Mouse (Mus musculus) erythroid progenitor cell, adult 5-6 weeks (primary cell): ENCODE measurements around the gene Vmn2r9. TPM values are rescaled to one million over a fixed set of nuclear protein-coding genes. Genes with fewer than 3 reads are reported as not detected.
"Not testable (repeated sequence)": the region's sequence is repeated elsewhere in the genome, so short reads cannot be mapped to it uniquely, and the experiment has no call there.

ENCODE experiments used
- ATAC-seq: replicated peaks from 2 replicates; pipeline ENCODE4 v1.8.0; 2016; ENCODE audit warnings: moderate number of reproducible peaks, mild to moderate bottlenecking, moderate TSS enrichment, inconsistent platforms; ENCODE audit not compliant: poor library complexity, low FRiP score, severe bottlenecking
- total RNA-seq, 2 experiments: library from RNA; stranded (forward) in 1 of 2; stranded (reverse) in 1 of 2; fragments of 150-400 nt in 1 of 2; fragments of 186-747, 209-891 nt in 1 of 2; gene quantifications; 2 replicates each; pipeline versions ENCODE4 v1.2.3 to v1.2.4; 2015 to 2017; ENCODE audit warnings: low replicate concordance in 2 of 2

Vmn2r9 gene
- total RNA-seq (2015; ENCODE audit: low replicate concordance) (not detected in 2 replicates), total RNA-seq (2017; ENCODE audit: low replicate concordance) (under 0.01 TPM in 1 of 2 replicates, not detected in the other)

GRCm38 (mm10) chr5:108852501-108852900 is at the start of gene Vmn2r9:
Vmn2r9 (minus strand) TSS chr5:108852601.
- not testable (repeated sequence) for ATAC-seq

- ATAC-seq: 0 out of 2 replicates have a peak, but pooled peaks have one; percentile 30
These were observed 14.3 kb upstream of the Vmn2r9 start for GRCm38 (mm10) chr5:108866746-108867145.

GRCm38 (mm10) chr5:108849466-108849865 is 2.9 kb downstream of the Vmn2r9 start:
- no peak for ATAC-seq

GRCm38 (mm10) chr5:108836156-108836555 is 16.2 kb downstream of the Vmn2r9 start:
- no peak for ATAC-seq

GRCm38 (mm10) chr5:108823276-108823675 is 29.1 kb downstream of the Vmn2r9 start:
- ATAC-seq: no peak

- not testable (repeated sequence) for ATAC-seq
These were observed 43.7 kb downstream of the Vmn2r9 start, which contains the start of gene Vmn2r8 for GRCm38 (mm10) chr5:108808750-108809149. Vmn2r8 (minus strand) TSS chr5:108808850.

GRCm38 (mm10) chr5:108803646-108804045 is 48.8 kb downstream of the Vmn2r9 start:
- no peak for ATAC-seq

- not testable (repeated sequence) for ATAC-seq
These were observed 57.1 kb downstream of the Vmn2r9 start, which contains the start of gene Tmed11 for GRCm38 (mm10) chr5:108795263-108795662. Tmed11 (minus strand) TSS chr5:108795363.

- ATAC-seq: not testable (repeated sequence)
These were observed 62.0 kb downstream of the Vmn2r9 start for GRCm38 (mm10) chr5:108790385-108790784.

Other genes with a start within 250 kb of the Vmn2r9 start
- gene Gak, start 222.8 kb downstream of the Vmn2r9 start, total RNA-seq (2015; ENCODE audit: low replicate concordance): 50.8 and 63.3 TPM in 2 replicates
- gene Gak, start 222.8 kb downstream of the Vmn2r9 start, total RNA-seq (2017; ENCODE audit: low replicate concordance): 61.4 and 69.4 TPM in 2 replicates
- 2.9 and 8.4 TPM in 2 replicates for gene Tmem175, start 222.8 kb downstream of the Vmn2r9 start, total RNA-seq (2015; ENCODE audit: low replicate concordance)
- gene Tmem175, start 222.8 kb downstream of the Vmn2r9 start, total RNA-seq (2017; ENCODE audit: low replicate concordance): 2.8 and 7.9 TPM in 2 replicates
- 2.5 and 5.8 TPM in 2 replicates for gene Idua, start 192.3 kb downstream of the Vmn2r9 start, total RNA-seq (2015; ENCODE audit: low replicate concordance)
- gene Idua, start 192.3 kb downstream of the Vmn2r9 start, total RNA-seq (2017; ENCODE audit: low replicate concordance): 2.2 TPM in 1 of 2 replicates, not detected in the other
- gene Dgkq, start 182.9 kb downstream of the Vmn2r9 start, total RNA-seq (2015; ENCODE audit: low replicate concordance): 4.2 TPM in 1 of 2 replicates, not detected in the other
- gene Dgkq, start 182.9 kb downstream of the Vmn2r9 start, total RNA-seq (2017; ENCODE audit: low replicate concordance): 4.9 and 5.5 TPM in 2 replicates
- gene Slc26a1, start 177.0 kb downstream of the Vmn2r9 start, total RNA-seq (2015; ENCODE audit: low replicate concordance): 3.6 and 4.6 TPM in 2 replicates
- 0.90 and 1.7 TPM in 2 replicates for gene Slc26a1, start 177.0 kb downstream of the Vmn2r9 start, total RNA-seq (2017; ENCODE audit: low replicate concordance)
- 22.2 and 28.8 TPM in 2 replicates for gene Fgfrl1, start 160.2 kb downstream of the Vmn2r9 start, total RNA-seq (2015; ENCODE audit: low replicate concordance)
- 21.5 and 23.2 TPM in 2 replicates for gene Fgfrl1, start 160.2 kb downstream of the Vmn2r9 start, total RNA-seq (2017; ENCODE audit: low replicate concordance)
- 7.1 and 9.7 TPM in 2 replicates for gene Rnf212, start 77.6 kb downstream of the Vmn2r9 start, total RNA-seq (2015; ENCODE audit: low replicate concordance)
- gene Rnf212, start 77.6 kb downstream of the Vmn2r9 start, total RNA-seq (2017; ENCODE audit: low replicate concordance): 13.5 and 16.0 TPM in 2 replicates
- gene Tmed11, start 57.2 kb downstream of the Vmn2r9 start, total RNA-seq (2015; ENCODE audit: low replicate concordance): not detected in 2 replicates
- gene Tmed11, start 57.2 kb downstream of the Vmn2r9 start, total RNA-seq (2017; ENCODE audit: low replicate concordance): not detected in 2 replicates
- not detected in 2 replicates for gene Vmn2r8, start 43.8 kb downstream of the Vmn2r9 start, total RNA-seq (2015; ENCODE audit: low replicate concordance)
- gene Vmn2r8, start 43.8 kb downstream of the Vmn2r9 start, total RNA-seq (2017; ENCODE audit: low replicate concordance): not detected in 2 replicates
- gene Vmn2r10, start 153.9 kb upstream of the Vmn2r9 start, total RNA-seq (2015; ENCODE audit: low replicate concordance): not detected in 2 replicates
- not detected in 2 replicates for gene Vmn2r10, start 153.9 kb upstream of the Vmn2r9 start, total RNA-seq (2017; ENCODE audit: low replicate concordance)
- not detected in 2 replicates for gene Vmn2r11, start 207.0 kb upstream of the Vmn2r9 start, total RNA-seq (2015; ENCODE audit: low replicate concordance)
- gene Vmn2r11, start 207.0 kb upstream of the Vmn2r9 start, total RNA-seq (2017; ENCODE audit: low replicate concordance): not detected in 2 replicates
- not detected in 2 replicates for gene Vmn2r12, start 245.3 kb upstream of the Vmn2r9 start, total RNA-seq (2015; ENCODE audit: low replicate concordance)
- not detected in 2 replicates for gene Vmn2r12, start 245.3 kb upstream of the Vmn2r9 start, total RNA-seq (2017; ENCODE audit: low replicate concordance)